Mouse (Mus musculus) small intestine, adult 2 months (tissue): ENCODE measurements around the gene Mall.

Experiments
- CTCF ChIP-seq: fragments of 200-500 bp; IDR thresholded peaks from 2 replicates; pipeline ENCODE4 v1.5.1; 2012; ENCODE audit warnings: low read depth, mild to moderate bottlenecking, control low read depth, inconsistent platforms, low read length, moderate library complexity, mixed read lengths; ENCODE audit not compliant: insufficient replicate concordance, insufficient read length; ENCODE audit errors: extremely low read depth
- POLR2A ChIP-seq: fragments of 200-500 bp; IDR thresholded peaks from 2 replicates; pipeline ENCODE4 v1.6.1; 2012; ENCODE audit warnings: low read depth, mild to moderate bottlenecking, control low read depth, inconsistent platforms, low read length, moderate library complexity

- TF ChIP-seq POLR2A: no peak
- no peak for TF ChIP-seq CTCF
These were observed 48.7 kb upstream of the Mall start for GRCm38 (mm10) chr2:127778451-127778850.
